Mouse (Mus musculus) kidney, embryonic 16.5 days (tissue): ENCODE measurements around the gene Mbnl2. TPM values are rescaled to one million over a fixed set of nuclear protein-coding genes. Genes with fewer than 3 reads are reported as not detected.

Experiments
- ATAC-seq: fragments of 200-750 bp; cut with Nextera tagmentation; 2 replicates; pipeline ENCODE4 v1.8.0; 2017; ENCODE audit warnings: moderate TSS enrichment; ENCODE audit not compliant: low FRiP score, low TSS enrichment
- H3K27ac ChIP-seq: fragments of 300-500 bp; sonication (generic); 2 replicates; pipeline ENCODE4 v1.5.1; 2014; ENCODE audit warnings: low read length
- H3K27me3 ChIP-seq: fragments of 300-500 bp; sonication (generic); 2 replicates; pipeline ENCODE4 v1.6.1; 2014; ENCODE audit warnings: low read length, control low read depth, mixed read lengths; ENCODE audit not compliant: insufficient read depth
- H3K36me3 ChIP-seq: fragments of 300-500 bp; sonication (generic); 2 replicates; pipeline ENCODE4 v1.6.1; 2014; ENCODE audit warnings: low read length, control low read depth, mixed read lengths; ENCODE audit not compliant: insufficient read depth
- H3K4me1 ChIP-seq: fragments of 300-500 bp; sonication (generic); 2 replicates; pipeline ENCODE4 v1.6.1; 2014; ENCODE audit warnings: low read length, control low read depth, mixed read lengths; ENCODE audit not compliant: insufficient read depth
- H3K4me2 ChIP-seq: fragments of 300-500 bp; sonication (generic); replicated peaks from 2 replicates; pipeline ENCODE4 v1.6.1; 2014; ENCODE audit warnings: low read depth, low read length
- H3K4me3 ChIP-seq: fragments of 300-500 bp; sonication (generic); 2 replicates; pipeline ENCODE4 v1.5.1; 2014; ENCODE audit warnings: mild to moderate bottlenecking, low read length
- H3K9ac ChIP-seq: fragments of 300-500 bp; sonication (generic); replicated peaks from 2 replicates; pipeline ENCODE4 v1.6.1; 2014; ENCODE audit warnings: low read length
- H3K9me3 ChIP-seq: fragments of 300-500 bp; sonication (generic); 2 replicates; pipeline ENCODE4 v1.6.1; 2016; ENCODE audit warnings: low read length, control low read depth
- WGBS: fragments of 180-500 bp; shearing (Covaris S2); extraction: QIAGEN DNeasy Blood & Tissue Kit; methylation state at CpG from one replicate; pipeline ENCODE4 v1.1.7; 2014; 5-methylcytosine and 5-hydroxymethylcytosine counted together
- polyA plus RNA-seq: library from polyadenylated mRNA; unstranded; fragments of >200 nt; fragmentation: Nextera tagmentation; extraction: Ambion mirVana; gene quantifications from 2 replicates; pipeline ENCODE4 v1.2.1, GENCODE M21; 2015

Mbnl2 gene
- polyA plus RNA-seq, 1 experiment from 2014 or later = 103 TPM

- Histone ChIP-seq H3K27me3 (no peaks in the 10 kb centered on the region), H3K4me1 (no peaks in the 10 kb centered on the region), H3K4me3 (no peak overlapping the region), H3K27ac (no peak overlapping the region), H3K36me3 (peaks cover 32% of the 10 kb centered on the region), H3K9me3 (no peaks in the 10 kb centered on the region), H3K9ac (no peak overlapping the region), H3K4me2 (no peak overlapping the region)
- 81% methylated on average over 6 of the region's 6 CpGs for WGBS
- ATAC-seq = no peak
Measured at GRCm38 (mm10) chr14:120406271-120406670, 130.8 kb downstream of the Mbnl2 start.

- no peaks in the 10 kb centered on the region for H3K9me3 ChIP-seq
- no peak overlapping the region for H3K27ac ChIP-seq
- no peak overlapping the region for H3K4me3 ChIP-seq
- H3K4me2 ChIP-seq = no peak overlapping the region
- H3K9ac ChIP-seq = no peak overlapping the region
- WGBS = 56% methylated on average over 8 of the region's 8 CpGs
- ATAC-seq = peak; percentile 23; the same call in 1 of the 2 replicates
- peaks cover 31% of the 10 kb centered on the region for H3K36me3 ChIP-seq
- H3K27me3 ChIP-seq = no peaks in the 10 kb centered on the region
- H3K4me1 ChIP-seq = no peaks in the 10 kb centered on the region
Measured at GRCm38 (mm10) chr14:120406820-120407219, 131.4 kb downstream of the Mbnl2 start.

- no peaks in the 10 kb centered on the region for H3K4me1 ChIP-seq
- H3K9ac ChIP-seq = no peak overlapping the region
- peaks cover 37% of the 10 kb centered on the region for H3K36me3 ChIP-seq
- H3K27me3 ChIP-seq = no peaks in the 10 kb centered on the region
- H3K27ac ChIP-seq = no peak overlapping the region
- WGBS = 92% methylated on average over 10 of the region's 10 CpGs
- H3K9me3 ChIP-seq = no peaks in the 10 kb centered on the region
- ATAC-seq = no peak
- no peak overlapping the region for H3K4me2 ChIP-seq
- no peak overlapping the region for H3K4me3 ChIP-seq
Measured at GRCm38 (mm10) chr14:120409854-120410253, 134.4 kb downstream of the Mbnl2 start.

GRCm38 (mm10) chr14:120416886-120417285 is 141.4 kb downstream of the Mbnl2 start:
- no peak for ATAC-seq
- H3K27me3 ChIP-seq = no peaks in the 10 kb centered on the region
- no peak overlapping the region for H3K4me3 ChIP-seq
- WGBS = 72% methylated on average over 9 of the region's 9 CpGs
- H3K9me3 ChIP-seq = no peaks in the 10 kb centered on the region
- H3K4me1 ChIP-seq = no peaks in the 10 kb centered on the region
- H3K27ac ChIP-seq = no peak overlapping the region
- peaks cover 43% of the 10 kb centered on the region for H3K36me3 ChIP-seq
- no peak overlapping the region for H3K4me2 ChIP-seq
- H3K9ac ChIP-seq = no peak overlapping the region

- 68% methylated on average over 14 of the region's 14 CpGs for WGBS
- H3K4me2 ChIP-seq = no peak overlapping the region
- ATAC-seq = peak; percentile 85
- H3K9me3 ChIP-seq = no peaks in the 10 kb centered on the region
- H3K27ac ChIP-seq = no peak overlapping the region
- H3K4me1 ChIP-seq = no peaks in the 10 kb centered on the region
- H3K4me3 ChIP-seq = no peak overlapping the region
- H3K36me3 ChIP-seq = peaks cover 47% of the 10 kb centered on the region
- H3K27me3 ChIP-seq = no peaks in the 10 kb centered on the region
- H3K9ac ChIP-seq = no peak overlapping the region
Measured at GRCm38 (mm10) chr14:120418964-120419363, 143.5 kb downstream of the Mbnl2 start.

- no peak overlapping the region for H3K9ac ChIP-seq
- peaks cover 15% of the 10 kb centered on the region for H3K9me3 ChIP-seq
- 90% methylated on average over 5 of the region's 5 CpGs for WGBS
- H3K4me1 ChIP-seq = no peaks in the 10 kb centered on the region
- ATAC-seq = no peak
- no peak overlapping the region for H3K4me2 ChIP-seq
- no peak overlapping the region for H3K4me3 ChIP-seq
- peaks cover 39% of the 10 kb centered on the region for H3K36me3 ChIP-seq
- H3K27ac ChIP-seq = no peak overlapping the region
- H3K27me3 ChIP-seq = no peaks in the 10 kb centered on the region
Measured at GRCm38 (mm10) chr14:120428497-120428896, 153.0 kb downstream of the Mbnl2 start.

GRCm38 (mm10) chr14:120432773-120433172 is 157.3 kb downstream of the Mbnl2 start:
- no peaks in the 10 kb centered on the region for H3K27me3 ChIP-seq
- no peak for ATAC-seq
- H3K36me3 ChIP-seq = peaks cover 13% of the 10 kb centered on the region
- H3K27ac ChIP-seq = no peak overlapping the region
- H3K9ac ChIP-seq = no peak overlapping the region
- H3K4me3 ChIP-seq = no peak overlapping the region
- H3K4me2 ChIP-seq = no peak overlapping the region
- H3K4me1 ChIP-seq = no peaks in the 10 kb centered on the region
- H3K9me3 ChIP-seq = no peaks in the 10 kb centered on the region

GRCm38 (mm10) chr14:120433931-120434398 is 158.5 kb downstream of the Mbnl2 start:
- Histone ChIP-seq H3K9ac (no peak overlapping the region), H3K4me2 (no peak overlapping the region), H3K4me3 (no peak overlapping the region), H3K4me1 (no peaks in the 10 kb centered on the region), H3K9me3 (no peaks in the 10 kb centered on the region), H3K27me3 (no peaks in the 10 kb centered on the region), H3K36me3 (peaks cover 12% of the 10 kb centered on the region), H3K27ac (no peak overlapping the region)
- ATAC-seq = no peak
- 74% methylated on average over 8 of the region's 8 CpGs for WGBS

GRCm38 (mm10) chr14:120434831-120435230 is 159.4 kb downstream of the Mbnl2 start:
- no peak overlapping the region for H3K9ac ChIP-seq
- no peak overlapping the region for H3K27ac ChIP-seq
- 50% methylated on average over 1 of the region's 1 CpGs for WGBS
- H3K4me3 ChIP-seq = no peak overlapping the region
- H3K27me3 ChIP-seq = no peaks in the 10 kb centered on the region
- no peaks in the 10 kb centered on the region for H3K9me3 ChIP-seq
- no peak overlapping the region for H3K4me2 ChIP-seq
- no peaks in the 10 kb centered on the region for H3K4me1 ChIP-seq
- peaks cover 7% of the 10 kb centered on the region for H3K36me3 ChIP-seq
- no peak for ATAC-seq

- Histone ChIP-seq H3K27me3 (no peaks in the 10 kb centered on the region), H3K9me3 (no peaks in the 10 kb centered on the region), H3K4me3 (no peak overlapping the region), H3K4me2 (no peak overlapping the region), H3K36me3 (peaks cover 5% of the 10 kb centered on the region), H3K9ac (no peak overlapping the region), H3K27ac (no peak overlapping the region), H3K4me1 (no peaks in the 10 kb centered on the region)
- ATAC-seq = no peak
Measured at GRCm38 (mm10) chr14:120440716-120441115, 165.2 kb downstream of the Mbnl2 start.
